Mouse (Mus musculus): ENCODE results near the gene Lrrc71.

Lrrc71 gene

DNA sequence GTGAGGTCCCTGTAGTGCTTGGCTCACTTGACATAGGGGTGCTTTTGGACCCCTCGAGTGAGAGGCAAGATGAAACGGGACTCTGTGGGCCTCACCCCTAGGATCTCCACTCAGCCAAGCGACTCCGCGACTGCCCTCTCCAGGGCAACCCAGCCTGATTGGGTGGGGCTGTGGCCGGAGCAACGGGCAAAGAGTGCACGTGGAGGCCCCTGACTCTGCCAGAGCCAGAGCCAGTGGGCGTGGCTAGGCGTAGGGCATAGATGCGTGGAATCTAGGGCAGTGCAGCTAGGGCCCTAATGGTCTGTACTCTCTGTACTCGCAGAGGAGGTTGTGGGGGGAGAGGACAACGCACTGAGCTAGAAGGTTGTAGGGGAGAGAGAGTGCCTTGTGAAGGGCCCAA lies at the start of gene Lrrc71:
Gene Lrrc71, minus strand, starts transcription at position 195 of the 400 bp plus-strand sequence.
- 57% methylated on average over 13 of the region's 13 CpGs for WGBS

DNA sequence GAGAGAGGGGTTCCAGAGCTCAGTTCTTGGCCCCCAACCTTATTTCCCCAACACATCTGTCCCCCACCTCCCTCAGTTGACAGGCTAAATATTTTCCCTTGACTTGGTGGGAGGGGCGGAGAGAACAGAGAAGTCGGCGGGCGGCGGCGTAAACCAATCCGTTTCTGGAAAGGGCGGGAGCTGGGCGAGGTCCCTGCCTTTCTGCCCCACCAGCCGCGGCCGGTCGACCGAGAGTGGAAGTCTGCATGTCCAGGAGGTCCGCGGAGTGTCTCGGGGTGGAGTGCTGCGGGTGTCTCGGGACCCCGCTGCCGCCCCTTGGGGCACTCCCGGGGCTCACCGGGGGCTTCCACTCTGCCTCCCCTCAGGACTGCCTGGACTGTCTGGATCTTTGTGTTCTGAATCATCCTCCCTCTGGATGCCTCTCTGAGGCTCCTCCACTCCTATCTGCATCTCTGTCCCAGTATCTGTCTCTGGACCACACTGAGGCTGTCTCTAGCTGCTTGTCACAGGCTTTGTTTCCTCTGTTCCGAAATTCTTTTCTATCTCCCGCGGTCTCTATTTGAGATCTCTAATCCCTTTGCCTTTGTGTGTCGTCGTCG lies 48.4 kb upstream of the Lrrc71 start, which contains the start of gene Insrr:
Gene Insrr, plus strand, starts transcription at position 216 of the 599 bp plus-strand sequence.
- 2% methylated on average over 29 of the region's 29 CpGs for WGBS

DNA sequence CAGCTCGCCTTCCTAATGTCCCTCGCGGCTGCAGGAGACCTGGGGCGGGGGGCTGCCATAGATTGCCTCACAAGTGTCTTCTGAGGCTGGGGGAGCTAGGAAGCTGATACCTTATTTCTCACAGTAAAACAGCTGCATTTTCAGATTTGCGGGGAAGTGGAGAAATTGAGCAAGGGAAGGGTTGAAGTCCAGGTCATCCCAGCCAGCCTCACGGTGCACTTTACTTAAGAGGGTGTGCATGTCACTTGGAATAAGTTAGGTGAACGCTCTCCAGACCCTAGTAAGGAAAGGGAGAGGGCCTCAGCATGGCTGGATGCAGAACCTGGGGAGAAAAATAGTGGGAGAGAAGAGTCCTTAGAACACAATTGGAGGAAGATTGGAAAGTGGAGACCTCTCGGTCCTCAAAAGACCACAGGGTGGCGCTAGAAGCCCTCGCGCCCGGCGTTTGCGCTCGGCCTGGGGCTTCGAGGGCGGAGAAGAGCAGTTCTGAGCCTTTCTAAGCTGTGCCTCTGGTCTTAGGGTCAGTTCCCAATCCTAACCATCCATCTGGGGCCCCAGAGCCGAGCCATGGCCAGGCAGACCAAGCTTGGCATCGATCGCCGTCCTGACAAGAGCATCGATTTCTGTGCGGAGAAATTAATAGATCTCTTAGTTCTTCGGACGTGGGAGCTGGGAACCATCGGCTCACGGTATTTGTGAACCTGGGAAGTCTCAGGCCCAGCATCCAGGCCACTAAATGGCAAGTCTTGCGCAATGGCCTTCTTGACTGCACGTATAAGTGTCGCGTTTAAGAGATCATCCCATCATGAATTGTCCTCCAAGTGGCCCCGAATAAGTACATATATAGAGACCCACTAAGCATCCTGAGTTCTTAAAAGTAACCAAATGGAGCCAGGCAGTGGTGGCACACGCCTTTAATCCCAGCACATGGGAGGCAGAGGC lies 47.2 kb upstream of the Lrrc71 start:
- 14% methylated on average over 33 of the region's 33 CpGs for WGBS

DNA sequence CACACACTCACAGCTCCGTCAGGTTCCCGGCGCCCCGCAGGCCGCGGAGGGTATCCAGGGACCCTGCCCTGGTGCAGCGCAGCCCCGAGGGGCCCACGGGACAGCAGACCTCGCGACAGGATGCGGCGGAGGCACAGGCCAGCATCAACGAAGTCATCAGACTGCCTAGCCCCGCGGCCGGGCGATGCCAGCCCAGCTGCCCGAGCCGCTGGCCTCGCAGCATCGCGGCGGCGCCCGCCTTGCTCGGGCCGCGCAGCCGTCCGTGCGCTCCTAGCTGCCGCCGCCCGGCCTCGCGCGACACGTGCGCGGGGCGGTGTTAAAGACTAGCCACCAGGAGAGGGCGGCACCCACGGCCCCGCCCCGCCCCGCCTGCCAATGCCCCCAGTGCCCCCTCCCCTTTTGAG lies 46.5 kb upstream of the Lrrc71 start, which contains the start of gene Ntrk1:
Gene Ntrk1, minus strand, starts transcription at position 241 of the 404 bp plus-strand sequence.
- 1% methylated on average over 47 of the region's 47 CpGs for WGBS

DNA sequence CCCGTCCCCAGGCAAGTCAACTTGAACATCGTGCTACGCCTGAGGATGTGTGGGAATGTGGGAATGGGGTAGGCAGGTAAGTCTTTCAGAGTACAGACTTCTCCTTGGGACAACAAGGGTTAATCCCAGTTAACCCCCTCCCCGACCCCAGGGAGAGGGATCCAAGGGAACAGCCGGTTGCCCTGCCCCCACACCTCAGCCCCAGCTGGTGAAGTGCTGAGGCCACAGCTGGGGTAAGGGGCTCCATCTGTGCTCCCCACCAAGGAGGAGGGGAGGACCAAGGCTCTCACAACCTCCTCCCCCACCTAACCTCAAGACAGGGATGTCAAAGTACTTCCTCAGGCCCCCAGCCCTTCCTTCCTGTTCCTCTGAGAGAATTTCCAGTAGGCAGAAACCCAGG lies 41.3 kb upstream of the Lrrc71 start:
- WGBS = 52% methylated on average over 5 of the region's 5 CpGs

DNA sequence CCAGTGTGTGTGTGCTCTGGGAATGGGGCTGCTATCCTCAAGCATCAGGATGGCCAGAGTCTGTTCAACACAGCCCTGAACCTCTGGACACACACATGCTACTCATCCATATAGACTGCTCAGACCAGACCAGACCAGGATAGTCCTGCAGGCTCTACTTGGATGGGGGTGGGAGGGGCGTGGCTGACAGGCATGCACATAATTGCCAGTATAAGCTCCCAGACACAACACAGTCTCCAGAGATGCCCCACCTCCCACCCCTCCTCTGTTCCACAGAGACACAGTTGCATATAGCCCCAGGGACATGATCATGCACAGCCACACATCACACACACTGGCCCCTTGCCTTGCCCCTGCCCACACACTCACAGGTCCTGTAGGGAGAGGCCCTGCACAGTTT lies 40.8 kb upstream of the Lrrc71 start:
- 81% methylated on average over 1 of the region's 1 CpGs for WGBS

DNA sequence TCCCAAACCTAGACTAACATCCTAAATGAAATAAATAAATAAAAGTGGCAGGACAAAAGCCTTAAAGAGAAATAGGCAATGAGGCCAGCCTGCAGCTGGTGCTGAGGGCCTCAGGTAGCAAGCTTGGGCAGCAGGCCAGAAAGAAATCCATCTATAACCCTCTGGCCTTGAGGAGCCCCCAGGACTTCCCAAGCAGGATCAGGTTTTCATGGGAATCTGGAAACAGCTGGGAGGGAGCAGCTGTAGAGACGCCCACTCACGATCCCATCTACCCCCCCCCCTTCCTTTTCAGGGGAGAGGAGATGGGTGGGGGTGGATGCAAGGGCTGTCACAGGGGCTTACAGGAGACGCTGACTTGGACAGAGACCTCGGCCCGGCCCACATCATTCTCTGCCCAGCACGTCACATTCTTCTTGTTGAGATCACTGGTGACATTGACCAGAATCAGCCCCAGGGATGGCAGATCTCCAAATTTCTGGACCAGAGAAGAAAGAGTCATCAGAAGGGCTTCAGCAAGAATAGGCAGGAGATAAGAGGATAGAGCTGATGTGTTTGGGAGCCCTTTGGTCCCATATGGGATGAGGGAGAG lies 37.3 kb upstream of the Lrrc71 start:
- whole genome bisulfite sequencing = 67% methylated on average over 6 of the region's 6 CpGs

DNA sequence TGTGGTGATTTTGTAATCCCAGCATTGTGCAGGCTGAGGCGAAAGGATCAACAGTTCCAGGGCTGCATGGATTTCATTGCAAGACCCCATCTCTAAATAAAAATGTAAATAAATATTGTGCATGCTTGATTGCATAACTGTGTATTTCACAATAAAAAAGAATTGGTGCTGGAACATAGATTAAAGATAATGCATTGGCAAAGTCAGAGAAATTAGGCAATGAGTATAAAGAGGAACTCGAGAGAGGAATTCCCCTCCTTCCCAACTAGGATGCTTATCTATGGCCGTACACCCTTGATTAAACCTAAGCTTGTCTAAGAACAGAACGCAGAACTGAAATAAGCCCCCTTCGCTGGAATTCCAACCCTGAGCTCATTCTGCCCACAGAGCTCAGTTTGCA lies 36.7 kb upstream of the Lrrc71 start:
- 91% methylated on average over 5 of the region's 5 CpGs for WGBS

DNA sequence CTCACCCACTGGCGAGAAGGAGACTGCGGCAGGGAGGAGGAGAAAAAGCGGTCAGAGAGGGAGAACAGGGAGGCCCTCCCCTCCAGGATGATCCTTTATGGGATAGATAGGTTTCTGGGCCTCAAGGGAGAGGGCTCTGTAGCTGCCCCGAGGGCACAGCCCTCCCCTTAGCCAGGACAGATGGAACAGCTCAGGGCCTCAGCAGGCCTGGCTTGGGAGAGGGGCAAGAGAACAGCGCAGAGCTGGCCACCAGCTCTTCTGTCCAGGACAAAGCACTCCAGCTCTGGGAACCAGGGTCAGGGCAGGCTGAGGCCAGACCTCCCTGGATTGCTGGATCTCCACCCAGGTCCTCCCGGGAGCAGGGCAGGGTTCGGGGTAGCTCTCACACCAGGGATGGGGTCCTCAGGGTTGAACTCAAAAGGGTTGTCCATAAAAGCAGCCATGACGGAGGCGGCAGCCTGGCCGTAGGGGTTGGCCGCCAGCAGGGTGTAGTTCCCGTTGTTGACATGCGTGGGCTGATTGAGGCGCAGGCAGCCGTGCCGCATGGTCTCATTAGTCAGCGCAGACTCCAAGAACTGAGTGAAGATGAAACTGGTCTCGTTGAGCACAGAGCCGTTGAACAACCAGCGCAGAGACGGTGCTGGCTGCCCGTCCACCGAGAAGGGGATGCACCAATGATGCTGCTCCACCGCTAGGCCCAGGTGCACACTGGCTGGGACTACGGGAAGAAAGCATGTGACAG lies 35.0 kb upstream of the Lrrc71 start:
- 87% methylated on average over 25 of the region's 25 CpGs for WGBS

DNA sequence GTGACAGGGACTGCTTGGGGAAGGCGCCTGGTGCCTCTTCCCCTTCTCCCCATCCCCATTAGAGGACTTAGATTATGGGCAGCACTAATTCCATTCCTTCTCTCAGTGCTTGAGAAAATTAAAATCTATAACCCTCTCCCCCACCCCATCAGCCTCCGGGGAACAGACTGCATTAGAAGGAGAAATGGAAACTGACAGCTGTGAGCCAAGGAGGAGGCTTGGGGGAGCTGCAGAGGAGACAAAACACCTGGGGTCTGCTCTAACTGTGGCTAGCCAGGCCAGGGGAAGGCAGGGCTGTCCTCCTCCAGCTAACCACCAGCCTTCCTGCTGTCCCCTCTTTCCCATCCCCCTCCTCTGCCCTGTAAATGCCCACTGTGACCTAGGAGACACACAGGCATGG lies 30.7 kb upstream of the Lrrc71 start:
- WGBS = 60% methylated on average over 2 of the region's 2 CpGs

DNA sequence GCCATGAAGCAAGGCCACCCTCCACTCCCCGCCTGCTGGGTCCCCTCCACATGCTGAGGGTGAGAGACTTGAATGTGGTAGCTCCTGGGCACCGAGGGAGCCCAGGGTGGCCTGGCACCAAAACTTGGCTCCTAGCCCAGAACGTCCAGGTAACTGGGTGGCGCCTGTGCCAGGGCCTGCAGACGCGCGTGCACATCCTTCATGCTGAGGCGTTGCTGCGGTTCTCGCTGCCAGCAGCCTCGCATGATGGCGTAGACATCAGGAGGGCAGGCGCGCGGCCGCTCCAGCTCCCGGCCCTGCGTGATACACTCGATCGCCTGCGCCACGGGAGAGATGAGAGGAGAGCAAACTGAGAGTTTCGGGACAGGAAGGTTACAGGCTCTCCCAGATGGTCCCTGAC lies 29.9 kb upstream of the Lrrc71 start:
- WGBS = 53% methylated on average over 23 of the region's 23 CpGs

DNA sequence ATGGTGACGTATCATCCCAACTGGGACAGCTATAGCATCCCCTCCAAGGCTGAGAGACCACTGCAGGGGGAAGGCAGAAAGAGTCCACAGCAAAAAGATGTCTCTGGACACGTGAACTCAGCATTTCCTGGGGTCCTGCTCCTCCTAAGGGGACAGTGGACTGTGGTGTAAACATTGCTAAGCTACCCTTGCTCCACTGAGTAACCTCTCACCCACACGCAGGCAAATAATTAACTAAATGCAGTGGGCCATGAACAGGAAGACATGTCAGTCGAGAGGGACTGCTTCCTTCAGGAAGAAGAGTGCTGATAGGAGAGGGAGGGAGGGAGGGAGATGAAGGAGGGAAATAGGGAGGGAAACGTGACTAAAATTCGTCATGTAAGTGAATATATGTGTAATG lies 22.7 kb upstream of the Lrrc71 start:
- 72% methylated on average over 6 of the region's 6 CpGs for WGBS

DNA sequence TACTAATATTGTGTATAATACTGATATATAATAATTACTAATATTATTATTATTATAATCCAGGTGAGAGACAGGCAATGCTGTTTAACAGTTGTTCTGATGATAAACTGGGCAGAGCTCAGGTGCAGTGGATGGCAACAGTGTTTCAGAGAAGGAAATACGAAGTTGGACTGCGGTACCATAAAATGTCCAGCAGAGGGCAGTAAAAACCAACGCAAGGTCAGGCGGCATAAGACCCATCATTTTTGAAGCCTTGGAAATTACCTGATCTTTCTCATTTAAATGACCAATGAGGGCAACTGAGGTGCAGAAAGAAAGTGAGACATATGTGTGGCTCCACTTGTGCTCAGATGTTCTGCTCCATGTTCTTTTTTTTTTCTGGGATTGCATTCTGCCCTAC lies 21.9 kb upstream of the Lrrc71 start:
- 3% methylated on average over 4 of the region's 4 CpGs for WGBS

DNA sequence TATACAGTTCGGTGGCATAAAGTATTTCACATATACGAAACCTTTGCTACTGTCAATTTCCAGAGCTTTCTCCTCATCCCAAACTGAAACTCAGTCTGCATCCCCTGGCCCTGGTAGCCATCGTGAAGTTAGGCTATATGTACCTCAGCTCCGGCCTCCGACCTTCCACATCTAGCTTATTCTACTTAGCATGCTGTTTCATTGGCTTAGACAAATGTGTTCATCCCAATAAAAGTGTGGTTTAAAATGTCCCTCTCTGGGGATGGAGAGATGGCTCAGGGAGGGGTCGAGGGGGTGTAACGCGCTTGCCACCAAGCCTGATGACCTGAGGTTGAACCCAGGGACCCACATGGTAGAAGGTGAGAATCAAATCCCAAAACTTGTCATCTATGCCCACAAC lies 21.1 kb upstream of the Lrrc71 start:
- 86% methylated on average over 8 of the region's 8 CpGs for WGBS

DNA sequence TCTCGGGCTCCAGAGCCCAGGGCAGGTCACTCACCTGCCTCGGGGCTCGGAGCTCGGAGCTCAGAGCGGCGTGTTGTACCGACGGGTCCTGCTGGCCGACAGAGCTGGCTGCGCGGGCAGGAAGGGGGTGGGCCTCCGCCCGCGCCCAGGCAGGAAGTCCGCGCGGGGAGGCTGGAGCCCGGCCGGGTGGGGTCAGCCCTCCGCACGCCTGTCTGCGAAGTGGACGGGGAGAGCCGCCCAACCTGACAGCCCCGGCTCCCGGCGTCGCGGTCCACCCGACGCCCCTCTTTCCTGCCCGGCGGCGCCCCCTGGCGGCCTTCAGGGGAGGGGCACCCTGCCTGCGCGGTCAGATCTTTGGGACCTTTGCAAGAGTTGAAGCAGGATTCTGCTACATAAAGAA lies 20.4 kb upstream of the Lrrc71 start:
- 3% methylated on average over 36 of the region's 37 CpGs for WGBS

DNA sequence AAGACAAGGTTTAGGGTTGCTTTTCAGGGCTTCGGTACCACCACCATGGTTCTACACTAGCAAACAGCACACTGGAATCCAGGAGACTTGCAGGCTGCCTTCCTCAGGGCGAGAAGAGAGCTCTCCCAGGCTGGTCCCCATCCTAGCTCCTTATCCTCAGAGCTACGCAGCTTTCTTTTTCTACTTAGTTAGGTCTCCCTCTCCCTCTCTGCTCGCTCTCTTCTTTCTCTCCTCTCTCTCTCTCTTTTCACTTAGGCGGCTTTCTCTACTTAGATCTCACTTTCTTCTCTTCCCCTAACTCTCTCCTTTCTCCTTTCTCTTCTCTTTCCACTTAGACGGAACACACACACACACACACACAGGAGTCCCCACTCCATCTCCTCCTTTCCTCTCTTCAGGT lies 20.0 kb upstream of the Lrrc71 start:
- whole genome bisulfite sequencing = 61% methylated on average over 6 of the region's 6 CpGs

DNA sequence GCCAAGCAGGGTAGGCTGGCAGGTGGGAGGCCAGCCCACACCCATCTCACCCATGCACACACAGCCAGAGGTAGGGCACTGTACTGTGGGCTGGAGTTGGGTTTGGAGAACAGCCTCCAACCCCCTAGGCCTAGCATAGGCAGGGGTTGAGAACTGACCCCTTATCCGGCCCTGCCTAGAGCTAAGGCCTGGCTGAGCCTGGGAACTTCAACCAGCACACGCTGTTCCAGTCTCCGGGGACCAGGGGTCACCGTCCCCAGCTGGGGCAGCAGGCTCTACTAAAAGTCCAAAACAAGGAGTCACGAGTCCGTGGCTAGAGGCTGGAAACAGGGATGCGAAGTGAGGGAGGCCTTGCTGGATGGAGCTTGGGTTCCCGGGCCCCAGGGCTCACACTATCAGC lies 19.3 kb upstream of the Lrrc71 start:
- WGBS = 83% methylated on average over 8 of the region's 8 CpGs

DNA sequence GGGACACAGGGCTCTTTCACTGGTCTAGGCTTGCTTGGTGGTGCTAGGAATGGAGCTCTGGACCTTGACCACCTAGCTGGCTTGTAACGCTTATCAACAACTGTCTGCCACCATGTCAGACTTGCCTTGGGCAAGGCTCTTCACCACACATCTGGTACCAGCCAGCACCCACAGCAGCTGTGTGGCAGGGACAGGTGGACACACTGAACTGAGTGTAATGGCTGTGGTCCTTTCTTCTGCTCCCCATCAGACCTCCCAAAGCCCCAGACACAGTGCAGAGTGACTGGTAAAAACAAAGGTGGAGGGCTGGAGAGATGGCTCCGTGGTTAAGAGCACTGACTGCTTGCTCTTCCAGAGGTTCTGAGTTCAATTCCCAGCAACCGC lies 17.9 kb upstream of the Lrrc71 start:
- 81% methylated on average over 3 of the region's 3 CpGs for WGBS

DNA sequence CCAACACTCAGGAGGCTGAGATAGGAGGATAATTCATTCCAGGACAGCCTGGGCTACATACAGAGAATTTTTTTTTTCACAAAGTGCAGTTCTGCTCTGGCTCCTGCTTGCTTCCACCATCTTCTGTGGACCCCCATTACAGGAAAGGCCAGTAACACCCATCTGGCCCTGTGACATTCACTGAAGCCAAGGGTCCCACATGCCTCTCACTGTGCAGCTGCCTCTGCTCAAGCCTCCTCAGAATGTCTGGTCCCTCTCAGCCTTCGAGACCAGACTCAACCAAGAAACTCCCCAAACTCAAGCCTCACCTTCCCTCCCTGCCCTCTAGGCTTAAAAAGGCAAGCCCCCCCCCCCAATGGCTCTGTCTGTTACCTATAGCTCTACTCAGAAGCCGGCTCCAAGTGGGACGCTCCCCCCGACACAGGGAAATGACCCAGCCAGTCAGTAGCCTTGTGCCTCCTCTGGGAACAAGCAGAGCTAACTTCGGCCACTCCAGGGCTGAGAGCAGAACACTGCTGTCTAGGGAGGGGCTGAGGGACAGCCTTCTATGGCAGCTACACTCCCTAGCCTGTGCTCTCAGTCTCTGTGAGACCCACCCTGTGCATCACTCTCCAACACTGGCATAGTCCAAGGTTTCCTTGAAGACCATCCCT lies 17.3 kb upstream of the Lrrc71 start:
- 74% methylated on average over 5 of the region's 5 CpGs for WGBS

DNA sequence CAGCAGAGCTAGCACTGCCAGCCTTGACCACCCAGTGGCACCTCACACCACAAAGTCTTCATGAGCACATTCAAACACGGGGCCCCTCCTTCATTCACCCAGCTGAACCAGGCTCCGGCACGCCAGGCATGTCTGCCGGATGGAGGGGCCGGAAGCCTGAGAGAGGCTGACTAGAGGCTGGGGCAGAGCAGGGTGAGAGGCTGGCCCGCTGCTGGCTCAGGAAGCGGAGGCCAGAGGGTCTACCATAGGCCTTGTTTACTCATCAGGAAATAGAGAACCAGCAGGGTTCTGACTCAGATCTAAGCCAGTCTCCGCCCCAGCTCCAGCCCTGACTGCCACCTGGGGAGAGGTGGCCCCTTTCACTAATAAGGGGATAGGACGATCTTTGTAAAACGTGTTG lies 16.7 kb upstream of the Lrrc71 start:
- 59% methylated on average over 10 of the region's 10 CpGs for WGBS

DNA sequence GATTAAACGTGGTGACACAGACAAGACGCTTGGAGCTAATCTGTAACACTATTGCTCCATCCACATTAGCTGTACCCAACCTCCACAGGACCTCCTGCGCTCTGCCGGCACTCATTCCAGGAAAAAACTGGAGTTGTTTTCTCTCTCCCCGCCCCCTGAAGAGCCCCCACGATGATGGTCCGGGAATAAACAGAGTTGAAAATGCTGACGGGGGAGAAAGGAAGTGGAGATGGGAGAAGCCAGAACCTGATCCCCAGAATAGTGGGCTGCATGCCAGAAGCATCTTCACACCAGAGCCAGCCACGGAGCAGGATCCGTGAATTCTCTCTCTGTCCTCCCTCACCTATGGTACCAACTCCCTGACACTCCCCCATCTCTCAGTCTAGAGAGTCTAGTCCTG lies 16.1 kb upstream of the Lrrc71 start:
- 24% methylated on average over 10 of the region's 10 CpGs for WGBS
